Mouse (Mus musculus) MEL (cell line): Measurements from ENCODE around the gene 1700016C15Rik. TPM values are rescaled to one million over a fixed set of nuclear protein-coding genes. Genes with fewer than 3 reads are reported as not detected.

ENCODE experiments used
- DNase-seq: peaks from one replicate; pipeline ENCODE4 v3.0.0; 2011; ENCODE audit warnings: low read depth, low spot score
- H3K27ac ChIP-seq: 2 replicates; pipeline ENCODE4 v1.5.1; 2012; ENCODE audit warnings: low read depth, mild to moderate bottlenecking, control low read depth, low read length, moderate library complexity; ENCODE audit not compliant: control insufficient read depth
- H3K27me3 ChIP-seq, 2 experiments: fragments of 150-350 bp in 1 of 2; sonication (generic) in 1 of 2; 2 replicates each; pipeline ENCODE4 v1.6.1; 2012; ENCODE audit warnings: low read length in 2 of 2, mild to moderate bottlenecking in 2 of 2, improper control_type of control experiment in 1 of 2, moderate library complexity in 1 of 2; ENCODE audit not compliant: insufficient read depth in 2 of 2, control insufficient read depth in 1 of 2
- H3K36me3 ChIP-seq, 2 experiments: 2 replicates each; pipeline ENCODE4 v1.6.1; 2012 to 2014; ENCODE audit warnings: low read length in 2 of 2, improper control_type of control experiment in 1 of 2, inconsistent platforms in 1 of 2, mild to moderate bottlenecking in 1 of 2; ENCODE audit not compliant: insufficient read depth in 2 of 2, control insufficient read depth in 1 of 2
- H3K4me1 ChIP-seq, 2 experiments: fragments of 150-350 bp in 1 of 2; sonication (generic) in 1 of 2; 2 replicates each; pipeline ENCODE4 v1.6.1; 2012; ENCODE audit warnings: low read length in 2 of 2, improper control_type of control experiment in 1 of 2, mild to moderate bottlenecking in 1 of 2; ENCODE audit not compliant: insufficient read depth in 2 of 2, control insufficient read depth in 1 of 2
- H3K4me3 ChIP-seq, 2 experiments: fragments of 150-350 bp in 1 of 2; sonication (generic) in 1 of 2; 2 replicates each; pipeline ENCODE4 v1.5.1; 2012; ENCODE audit warnings: low read depth in 2 of 2, low read length in 2 of 2, mild to moderate bottlenecking in 2 of 2, moderate library complexity in 2 of 2, control low read depth in 1 of 2, improper control_type of control experiment in 1 of 2; ENCODE audit not compliant: control insufficient read depth in 1 of 2, insufficient read depth in 1 of 2
- H3K79me2 ChIP-seq: 2 replicates; pipeline ENCODE4 v1.6.1; 2012; ENCODE audit warnings: mild to moderate bottlenecking, low read length, moderate library complexity; ENCODE audit not compliant: control insufficient read depth, poor library complexity, insufficient read depth
- H3K9ac ChIP-seq: 2 replicates; pipeline ENCODE4 v1.6.1; 2012; ENCODE audit warnings: low read depth, mild to moderate bottlenecking, control low read depth, low read length, moderate library complexity; ENCODE audit not compliant: control insufficient read depth, poor library complexity, severe bottlenecking
- H3K9me3 ChIP-seq: fragments of 150-350 bp; sonication (generic); replicated peaks from 2 replicates; pipeline ENCODE4 v1.6.1; 2012; ENCODE audit warnings: mild to moderate bottlenecking, low read length, improper control_type of control experiment, moderate library complexity; ENCODE audit not compliant: insufficient read depth
- BHLHE40 ChIP-seq: IDR thresholded peaks from 2 replicates; pipeline ENCODE4 v1.6.1; 2012; ENCODE audit warnings: low read depth, mild to moderate bottlenecking, inconsistent platforms, low read length, improper control_type of control experiment, borderline replicate concordance
- CTCF ChIP-seq, 3 experiments: IDR thresholded peaks in 2 of 3; conservative IDR thresholded peaks in 1 of 3; 2 replicates each; pipeline ENCODE4 v1.5.1; 2011 to 2012; ENCODE audit warnings: low read length in 3 of 3, low read depth in 2 of 3, mild to moderate bottlenecking in 2 of 3, improper control_type of control experiment in 1 of 3, inconsistent platforms in 1 of 3, mixed read lengths in 1 of 3, moderate library complexity in 1 of 3; ENCODE audit not compliant: control insufficient read depth in 1 of 3, insufficient read depth in 1 of 3, poor library complexity in 1 of 3, severe bottlenecking in 1 of 3
- ELF1 ChIP-seq: IDR thresholded peaks from 2 replicates; pipeline ENCODE4 v1.6.1; 2014; ENCODE audit warnings: low read depth, mild to moderate bottlenecking, inconsistent platforms, low read length, improper control_type of control experiment, moderate library complexity
- EP300 ChIP-seq, 2 experiments: IDR thresholded peaks; 2 replicates each; pipeline ENCODE4 v1.6.1; 2011; ENCODE audit warnings: improper control_type of control experiment in 2 of 2, low read length in 2 of 2, low read depth in 1 of 2, mild to moderate bottlenecking in 1 of 2
- ETS1 ChIP-seq: IDR thresholded peaks from 2 replicates; pipeline ENCODE4 v1.6.1; 2012; ENCODE audit warnings: low read depth, mild to moderate bottlenecking, inconsistent platforms, low read length, improper control_type of control experiment, moderate library complexity
- GABPA ChIP-seq: IDR thresholded peaks from 2 replicates; pipeline ENCODE4 v1.6.1; 2012; ENCODE audit warnings: low read depth, mild to moderate bottlenecking, inconsistent platforms, low read length, improper control_type of control experiment, moderate library complexity
- GATA1 ChIP-seq: IDR thresholded peaks from 2 replicates; pipeline ENCODE4 v1.6.1; 2011; ENCODE audit warnings: low read depth, low read length, improper control_type of control experiment
- HCFC1 ChIP-seq: IDR thresholded peaks from 2 replicates; pipeline ENCODE4 v1.6.1; 2012; ENCODE audit warnings: low read depth, mild to moderate bottlenecking, inconsistent platforms, low read length, improper control_type of control experiment, moderate library complexity
- JUND ChIP-seq: IDR thresholded peaks from 2 replicates; pipeline ENCODE4 v1.6.1; 2011; ENCODE audit warnings: low read depth, mild to moderate bottlenecking, improper control_type of control experiment, low read length
- KAT2A ChIP-seq: conservative IDR thresholded peaks from 2 replicates; pipeline ENCODE4 v1.6.1; 2012; ENCODE audit warnings: low read depth, low read length, improper control_type of control experiment, inconsistent platforms
- MAFK ChIP-seq: IDR thresholded peaks from 2 replicates; pipeline ENCODE4 v1.6.1; 2011; ENCODE audit warnings: low read depth, mild to moderate bottlenecking, low read length, improper control_type of control experiment, borderline replicate concordance
- MAX ChIP-seq: IDR thresholded peaks from 2 replicates; pipeline ENCODE4 v1.6.1; 2011; ENCODE audit warnings: low read length, improper control_type of control experiment
- MXI1 ChIP-seq: IDR thresholded peaks from 2 replicates; pipeline ENCODE4 v1.6.1; 2011; ENCODE audit warnings: mild to moderate bottlenecking, low read depth, low read length, improper control_type of control experiment
- MYB ChIP-seq: IDR thresholded peaks from 2 replicates; pipeline ENCODE4 v1.6.1; 2011; ENCODE audit warnings: mild to moderate bottlenecking, low read depth, low read length, improper control_type of control experiment
- MYC ChIP-seq: IDR thresholded peaks from 2 replicates; pipeline ENCODE4 v1.6.1; 2011; ENCODE audit warnings: low read depth, mild to moderate bottlenecking, low read length, improper control_type of control experiment, moderate library complexity
- NELFE ChIP-seq: IDR thresholded peaks from 2 replicates; pipeline ENCODE4 v1.6.1; 2011; ENCODE audit warnings: low read depth, low read length, improper control_type of control experiment
- NRF1 ChIP-seq: IDR thresholded peaks from 2 replicates; pipeline ENCODE4 v1.6.1; 2014; ENCODE audit warnings: low read depth, mild to moderate bottlenecking, inconsistent platforms, low read length, improper control_type of control experiment, moderate library complexity; ENCODE audit not compliant: poor library complexity, insufficient read depth, severe bottlenecking
- POLR2AphosphoS2 ChIP-seq: IDR thresholded peaks from 2 replicates; pipeline ENCODE4 v1.6.1; 2011; ENCODE audit warnings: low read length, improper control_type of control experiment
- POLR2AphosphoS5 ChIP-seq: IDR thresholded peaks from 2 replicates; pipeline ENCODE4 v1.6.1; 2012; ENCODE audit warnings: low read depth, borderline replicate concordance, mild to moderate bottlenecking, inconsistent platforms, low read length, moderate library complexity, mixed read lengths
- SMC3 ChIP-seq: IDR thresholded peaks from 2 replicates; pipeline ENCODE4 v1.6.1; 2011; ENCODE audit warnings: low read depth, low read length, improper control_type of control experiment
- TAL1 ChIP-seq: IDR thresholded peaks from 2 replicates; pipeline ENCODE4 v1.6.1; 2012; ENCODE audit warnings: mild to moderate bottlenecking, inconsistent platforms, low read length, moderate library complexity, mixed read lengths
- TBP ChIP-seq: IDR thresholded peaks from 2 replicates; pipeline ENCODE4 v1.8.0; 2011; ENCODE audit warnings: low read depth, low read length, improper control_type of control experiment
- TCF12 ChIP-seq: IDR thresholded peaks from 2 replicates; pipeline ENCODE4 v1.6.1; 2014; ENCODE audit warnings: low read depth, mild to moderate bottlenecking, inconsistent platforms, low read length, improper control_type of control experiment, moderate library complexity
- UBTF ChIP-seq: IDR thresholded peaks from 2 replicates; pipeline ENCODE4 v1.6.1; 2012; ENCODE audit warnings: low read depth, mild to moderate bottlenecking, inconsistent platforms, low read length, improper control_type of control experiment, moderate library complexity, borderline replicate concordance; ENCODE audit not compliant: insufficient read depth
- USF2 ChIP-seq, 2 experiments: IDR thresholded peaks; 2 replicates each; pipeline ENCODE4 v1.6.1; 2011 to 2012; ENCODE audit warnings: improper control_type of control experiment in 2 of 2, low read length in 2 of 2, borderline replicate concordance in 1 of 2, inconsistent platforms in 1 of 2, low read depth in 1 of 2, mild to moderate bottlenecking in 1 of 2; ENCODE audit not compliant: insufficient read depth in 1 of 2
- ZC3H11A ChIP-seq: IDR thresholded peaks from 2 replicates; pipeline ENCODE4 v1.6.1; 2012; ENCODE audit warnings: low read depth, mild to moderate bottlenecking, inconsistent platforms, low read length, improper control_type of control experiment
- ZKSCAN1 ChIP-seq: IDR thresholded peaks from 2 replicates; pipeline ENCODE4 v1.6.1; 2012; ENCODE audit warnings: low read depth, mild to moderate bottlenecking, inconsistent platforms, low read length, improper control_type of control experiment, moderate library complexity
- ZMIZ1 ChIP-seq: IDR thresholded peaks from 2 replicates; pipeline ENCODE4 v1.6.1; 2012; ENCODE audit warnings: low read depth, mild to moderate bottlenecking, inconsistent platforms, low read length, improper control_type of control experiment, moderate library complexity
- polyA plus RNA-seq, 2 experiments: library from polyadenylated mRNA; stranded (reverse) in 1 of 2; unstranded in 1 of 2; fragments of >175 nt in 1 of 2; fragments of >200 nt in 1 of 2; gene quantifications; 2 replicates each; pipeline versions ENCODE4 v1.2.1 to v1.2.4; 2012; ENCODE audit warnings: low replicate concordance in 2 of 2, low read depth in 1 of 2; ENCODE audit not compliant: insufficient read length in 2 of 2, insufficient read depth in 1 of 2, missing spikeins in 1 of 2
- total RNA-seq: library from RNA; depleted of rRNA; stranded (reverse); fragments of 300-350 nt; gene quantifications from 2 replicates; pipeline ENCODE4 v1.2.3, GENCODE M21; 2012

1700016C15Rik gene
- total and polyA plus RNA-seq, 3 experiments = not detected

GRCm38 (mm10) chr1:177711418-177711817 is 18.2 kb upstream of the 1700016C15Rik start:
- DNase-seq = peak; percentile 91
- Histone ChIP-seq H3K79me2 (no peaks in the 10 kb centered on the region), H3K9me3 (no peaks in the 10 kb centered on the region), H3K4me1 (peaks cover 7 to 32% of the 10 kb centered on the region in 2 experiments), H3K4me3 (no peak overlapping the region), H3K27me3 (no peaks in the 10 kb centered on the region), H3K36me3 (peaks cover 0 to 48% of the 10 kb centered on the region in 2 experiments; a peak in 2 of 4 replicates), H3K27ac (peak overlapping the region; percentile 95), H3K9ac (peak overlapping the region; percentile 6; the same call in 1 of the 2 replicates)
- TF ChIP-seq TCF12 (peak; percentile 77), HCFC1 (no peak), MYB (peak; percentile 91), EP300 (IDR thresholded peaks at IDR 0.05; ENCODE audit: low read depth in 1 of 2, low read length in 2 of 2) (peak; percentile 93 to 97), POLR2AphosphoS5 (no peak), GATA1 (peak; percentile 95), TAL1 (peak; percentile 74), ETS1 (peak; percentile 81; the same call in 1 of the 2 replicates), TBP (0 out of 2 replicates have a peak, but pooled peaks have one; percentile 7)

GRCm38 (mm10) chr1:177713635-177714396 is 15.8 kb upstream of the 1700016C15Rik start:
- Histone ChIP-seq H3K27me3 (no peaks in the 10 kb centered on the region), H3K79me2 (no peaks in the 10 kb centered on the region), H3K4me1 (peaks cover 15 to 50% of the 10 kb centered on the region in 2 experiments), H3K4me3 (peak overlapping the region; percentile 31 to 32), H3K9me3 (no peaks in the 10 kb centered on the region), H3K9ac (peak overlapping the region; percentile 44), H3K27ac (peak overlapping the region; percentile 98), H3K36me3 (peaks cover 0 to 59% of the 10 kb centered on the region in 2 experiments; a peak in 2 of 4 replicates)
- DNase-seq = peak; percentile 80
- TF ChIP-seq GABPA (no peak), NELFE (no peak), TBP (no peak), MYC (no peak), ETS1 (peak; percentile 56; the same call in 1 of the 2 replicates), MYB (peak; percentile 84), MAX (0 out of 2 replicates have a peak, but pooled peaks have one; percentile 7), POLR2AphosphoS2 (no peak), ZMIZ1 (no peak), CTCF (IDR thresholded peaks at IDR 0.05 in 2 of 3, conservative IDR thresholded peaks at IDR 0.05 in 1 of 3; ENCODE audit: control insufficient read depth in 1 of 3, insufficient read depth in 1 of 3, low read depth in 2 of 3, low read length in 3 of 3, poor library complexity in 1 of 3, severe bottlenecking in 1 of 3) (no peak), SMC3 (no peak), HCFC1 (no peak), NRF1 (no peak), ELF1 (no peak), MAFK (no peak), MXI1 (no peak), JUND (no peak), TAL1 (peak; percentile 37; the same call in 1 of the 2 replicates), BHLHE40 (no peak), KAT2A (no peak), USF2 (IDR thresholded peaks at IDR 0.05; ENCODE audit: borderline replicate concordance in 1 of 2, insufficient read depth in 1 of 2, low read depth in 1 of 2, low read length in 2 of 2) (no peak), POLR2AphosphoS5 (no peak), UBTF (no peak), TCF12 (peak; percentile 57), EP300 (IDR thresholded peaks at IDR 0.05; ENCODE audit: low read depth in 1 of 2, low read length in 2 of 2) (peak; percentile 86 to 90), ZC3H11A (no peak), ZKSCAN1 (no peak)
